Mouse (Mus musculus) lung, postnatal 0 days (tissue): ENCODE measurements around the gene Tsr3.

Source experiments
- CTCF ChIP-seq: IDR thresholded peaks from 2 replicates; pipeline ENCODE4 v1.5.1; 2016; ENCODE audit warnings: antibody characterized with exemption, mild to moderate bottlenecking
- EP300 ChIP-seq: IDR thresholded peaks from 2 replicates; pipeline ENCODE4 v1.6.1; 2016; ENCODE audit warnings: antibody characterized with exemption, mild to moderate bottlenecking, control low read depth

DNA sequence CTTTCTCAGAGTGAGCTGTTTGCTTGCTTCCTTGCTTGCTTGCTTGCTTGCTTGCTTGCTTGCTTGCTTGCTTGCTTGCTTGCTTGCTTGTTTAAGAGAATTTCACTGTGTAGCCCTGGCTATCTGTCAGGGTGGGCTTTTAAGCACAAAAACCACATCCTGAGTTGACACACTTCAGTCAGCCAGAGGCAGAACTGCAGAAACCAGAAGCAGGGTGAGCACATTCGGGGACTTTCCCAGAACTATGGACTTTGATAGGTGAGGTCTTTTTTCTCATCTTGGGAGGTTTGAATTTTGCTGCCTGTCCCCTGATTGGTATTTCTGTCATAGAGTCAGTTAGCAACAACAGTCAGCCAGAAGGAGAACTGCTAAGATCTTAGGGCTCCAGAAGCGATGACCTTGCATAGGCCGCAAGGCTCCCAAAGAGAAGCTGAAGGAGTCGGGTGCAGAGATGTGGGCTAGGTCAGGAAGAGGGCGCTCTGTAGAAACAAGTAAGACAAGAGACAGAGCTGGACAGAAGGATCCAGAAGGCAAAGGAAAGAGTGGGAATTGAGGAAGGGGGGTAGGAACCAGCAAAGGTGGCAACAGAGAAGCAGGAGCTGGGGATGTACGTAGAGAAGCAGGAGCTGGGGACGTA lies 15.3 kb upstream of the Tsr3 start:
- TF ChIP-seq CTCF = no peak
- TF ChIP-seq EP300 = no peak
